Mouse (Mus musculus) bone marrow macrophage, adult 2 months (primary cell): ENCODE results near the gene H2-DMa.

Experiments used
- CTCF ChIP-seq: IDR thresholded peaks from 2 replicates; pipeline ENCODE4 v1.5.1; 2012; ENCODE audit warnings: low read depth, mild to moderate bottlenecking, low read length, moderate library complexity
- POLR2A ChIP-seq: IDR thresholded peaks from 2 replicates; pipeline ENCODE4 v1.6.1; 2012; ENCODE audit warnings: mild to moderate bottlenecking, low read depth, low read length, borderline replicate concordance

DNA sequence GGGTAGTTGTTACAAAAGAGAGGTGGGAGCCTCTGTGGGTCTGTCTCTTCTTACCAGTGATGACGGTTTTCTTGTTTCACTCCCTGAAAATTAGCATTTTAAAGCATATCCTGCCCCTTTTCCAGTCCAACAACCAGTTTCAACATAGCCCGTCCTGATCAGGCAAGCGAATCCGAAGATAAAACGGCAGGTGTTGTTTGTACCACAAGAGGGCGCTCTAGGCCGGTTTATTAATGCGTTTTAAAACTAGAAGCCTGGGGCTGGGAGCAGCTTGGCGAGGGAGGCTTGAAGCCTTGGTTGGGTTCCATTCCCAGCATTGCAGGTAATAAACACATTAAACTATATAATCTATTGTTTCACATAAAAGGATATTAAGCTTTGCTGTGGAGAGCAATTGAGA is 41.8 kb upstream of the H2-DMa start:
- TF ChIP-seq POLR2A, result no peak
- TF ChIP-seq CTCF, result peak; percentile 63
